Mouse (Mus musculus): Measurements from ENCODE around the gene Cramp1l. TPM values are rescaled to one million over a fixed set of nuclear protein-coding genes. Genes with fewer than 3 reads are reported as not detected.
A peak's percentile ranks its signal among the peaks of the same experiment; 100 is the strongest.

The Cramp1l gene
- 25.9 and 26.7 TPM in 2 replicates for total RNA-seq (2021)
- long read RNA-seq, partial matches to known transcripts = 0 of 5 reads
- long read RNA-seq, other reads (novel, unspliced or antisense) = 5 of 5 reads

GRCm38 (mm10) chr17:25015655-25016291 is at the start of gene Cramp1l, which contains the start of gene Ift140:
Gene Cramp1l, minus strand, starts transcription at chr17:25015788.
Gene Ift140, plus strand, starts transcription at chr17:25016085.
- DNase-seq = peak; percentile 98

- DNase-seq = no peak
These were observed 49.6 kb upstream of the Cramp1l start for GRCm38 (mm10) chr17:25065189-25065588.

GRCm38 (mm10) chr17:25064351-25064750 is 48.8 kb upstream of the Cramp1l start:
- no peak for DNase-seq

GRCm38 (mm10) chr17:25063872-25064271 is 48.3 kb upstream of the Cramp1l start:
- no peak for DNase-seq

- DNase-seq = no peak
These were observed 47.7 kb upstream of the Cramp1l start for GRCm38 (mm10) chr17:25063261-25063660.

- no peak for DNase-seq
These were observed 41.5 kb upstream of the Cramp1l start for GRCm38 (mm10) chr17:25057041-25057440.

GRCm38 (mm10) chr17:25053274-25053673 is 37.7 kb upstream of the Cramp1l start:
- no peak for DNase-seq

GRCm38 (mm10) chr17:25047143-25047542 is 31.6 kb upstream of the Cramp1l start:
- no peak for DNase-seq

- no peak for DNase-seq
These were observed 29.7 kb upstream of the Cramp1l start for GRCm38 (mm10) chr17:25045281-25045680.

GRCm38 (mm10) chr17:25044879-25045278 is 29.3 kb upstream of the Cramp1l start:
- DNase-seq = no peak

- no peak for DNase-seq
These were observed 20.6 kb upstream of the Cramp1l start for GRCm38 (mm10) chr17:25036183-25036582.

- DNase-seq = peak; percentile 72
These were observed 924 bp upstream of the Cramp1l start for GRCm38 (mm10) chr17:25016292-25017132.

- DNase-seq = peak; percentile 44
These were observed 582 bp downstream of the Cramp1l start for GRCm38 (mm10) chr17:25014841-25015570.

GRCm38 (mm10) chr17:25013606-25014501 is 1.7 kb downstream of the Cramp1l start:
- DNase-seq = peak; percentile 52

- DNase-seq = no peak
These were observed 8.1 kb downstream of the Cramp1l start for GRCm38 (mm10) chr17:25007480-25007879.

- no peak for DNase-seq
These were observed 10.5 kb downstream of the Cramp1l start for GRCm38 (mm10) chr17:25005102-25005501.

- peak; percentile 9 for DNase-seq
These were observed 20.9 kb downstream of the Cramp1l start for GRCm38 (mm10) chr17:24994721-24995120.

- no peak for DNase-seq
These were observed 28.4 kb downstream of the Cramp1l start for GRCm38 (mm10) chr17:24987221-24987620.

- DNase-seq = no peak
These were observed 54.5 kb downstream of the Cramp1l start for GRCm38 (mm10) chr17:24960852-24961715.

- DNase-seq = peak; percentile 99
These were observed 55.3 kb downstream of the Cramp1l start, which contains the start of gene Jpt2 for GRCm38 (mm10) chr17:24960135-24960851. Gene Jpt2, minus strand, starts transcription at chr17:24960689.
